Mouse (Mus musculus) forebrain, embryonic 13.5 days (tissue): ENCODE measurements around the gene Ripk1. TPM values are rescaled to one million over a fixed set of nuclear protein-coding genes. Genes with fewer than 3 reads are reported as not detected.
A peak's percentile ranks its signal among the peaks of the same experiment; 100 is the strongest.
"Not testable (repeated sequence)": the region's sequence is repeated elsewhere in the genome, so short reads cannot be mapped to it uniquely, and the experiment has no call there.

Source experiments
- ATAC-seq: fragments of 200-750 bp; cut with Nextera tagmentation; 2 replicates; pipeline ENCODE4 v1.8.0; 2017
- H3K27ac ChIP-seq: fragments of 300-500 bp; sonication (generic); 2 replicates; pipeline ENCODE4 v1.5.1; 2015; ENCODE audit warnings: inconsistent platforms, mild to moderate bottlenecking, moderate library complexity
- H3K27me3 ChIP-seq: fragments of 300-500 bp; sonication (generic); 2 replicates; pipeline ENCODE4 v1.6.1; 2015; ENCODE audit warnings: mild to moderate bottlenecking, inconsistent platforms
- H3K36me3 ChIP-seq: fragments of 300-500 bp; sonication (generic); 2 replicates; pipeline ENCODE4 v1.6.1; 2015; ENCODE audit warnings: mild to moderate bottlenecking, inconsistent platforms; ENCODE audit not compliant: poor library complexity, severe bottlenecking
- H3K4me1 ChIP-seq: fragments of 300-500 bp; sonication (generic); 2 replicates; pipeline ENCODE4 v1.6.1; 2015; ENCODE audit warnings: inconsistent platforms
- H3K4me2 ChIP-seq: fragments of 300-500 bp; sonication (generic); 2 replicates; pipeline ENCODE4 v1.6.1; 2015; ENCODE audit warnings: inconsistent platforms, mild to moderate bottlenecking, moderate library complexity
- H3K4me3 ChIP-seq: fragments of 300-500 bp; sonication (generic); 2 replicates; pipeline ENCODE4 v1.5.1; 2015; ENCODE audit warnings: mild to moderate bottlenecking, inconsistent platforms
- H3K9ac ChIP-seq: fragments of 300-500 bp; sonication (generic); 2 replicates; pipeline ENCODE4 v1.6.1; 2015; ENCODE audit warnings: mild to moderate bottlenecking, inconsistent platforms
- H3K9me3 ChIP-seq: fragments of 300-500 bp; sonication (generic); replicated peaks from 2 replicates; pipeline ENCODE4 v1.6.1; 2016; ENCODE audit warnings: inconsistent platforms
- WGBS: fragments of 180-500 bp; shearing (Covaris S2); methylation state at CpG from one replicate; pipeline ENCODE4 v1.1.7; 2015; 5-methylcytosine and 5-hydroxymethylcytosine counted together
- polyA plus RNA-seq: library from polyadenylated mRNA; unstranded; fragments of >200 nt; fragmentation: Nextera tagmentation; extraction: Ambion mirVana; gene quantifications from 2 replicates; pipeline ENCODE4 v1.2.1, GENCODE M21; 2015

The Ripk1 gene
- polyA plus RNA-seq, 1 experiment from 2014 or later: 5.8 TPM

- WGBS: 43% methylated on average over 1 of the region's 1 CpGs
Measured at GRCm38 (mm10) chr13:34066351-34066750, 64.2 kb downstream of the Ripk1 start.

GRCm38 (mm10) chr13:34070296-34070695, 68.1 kb downstream of the Ripk1 start:
- Histone ChIP-seq H3K4me2 (no peak overlapping the region), H3K9me3 (no peaks in the 10 kb centered on the region), H3K36me3 (peaks cover 25% of the 10 kb centered on the region), H3K27ac (no peak overlapping the region), H3K4me1 (peaks cover 7% of the 10 kb centered on the region; the same call in 1 of the 2 replicates), H3K4me3 (no peak overlapping the region), H3K9ac (no peak overlapping the region), H3K27me3 (no peaks in the 10 kb centered on the region)
- ATAC-seq: no peak
- 83% methylated on average over 4 of the region's 4 CpGs for WGBS

More at GRCm38 (mm10) chr13:34066351-34066750, 64.2 kb downstream of the Ripk1 start:
- no peak for ATAC-seq
- Histone ChIP-seq H3K4me2 (no peak overlapping the region), H3K27me3 (no peaks in the 10 kb centered on the region), H3K36me3 (peaks cover 26% of the 10 kb centered on the region), H3K27ac (no peak overlapping the region), H3K4me3 (no peak overlapping the region), H3K4me1 (no peaks in the 10 kb centered on the region), H3K9ac (no peak overlapping the region), H3K9me3 (no peaks in the 10 kb centered on the region)

- no peaks in the 10 kb centered on the region for H3K27me3 ChIP-seq
- peaks cover 33% of the 10 kb centered on the region for H3K36me3 ChIP-seq
- H3K27ac ChIP-seq: no peak overlapping the region
- no peaks in the 10 kb centered on the region for H3K9me3 ChIP-seq
- no peak for ATAC-seq
- H3K4me1 ChIP-seq: peaks cover 21% of the 10 kb centered on the region
- no peak overlapping the region for H3K4me3 ChIP-seq
- H3K9ac ChIP-seq: no peak overlapping the region
- WGBS: 81% methylated on average over 6 of the region's 6 CpGs
- no peak overlapping the region for H3K4me2 ChIP-seq
Measured at GRCm38 (mm10) chr13:34071836-34072235, 69.7 kb downstream of the Ripk1 start.

GRCm38 (mm10) chr13:34072847-34073246, 70.7 kb downstream of the Ripk1 start:
- no peaks in the 10 kb centered on the region for H3K27me3 ChIP-seq
- no peak overlapping the region for H3K9ac ChIP-seq
- peaks cover 28% of the 10 kb centered on the region for H3K4me1 ChIP-seq
- no peak for ATAC-seq
- no peak overlapping the region for H3K27ac ChIP-seq
- WGBS: 63% methylated on average over 3 of the region's 3 CpGs
- H3K36me3 ChIP-seq: peaks cover 33% of the 10 kb centered on the region
- H3K4me2 ChIP-seq: no peak overlapping the region
- no peak overlapping the region for H3K4me3 ChIP-seq
- H3K9me3 ChIP-seq: no peaks in the 10 kb centered on the region

GRCm38 (mm10) chr13:34074441-34074840, 72.3 kb downstream of the Ripk1 start:
- WGBS: 97% methylated on average over 11 of the region's 17 CpGs

GRCm38 (mm10) chr13:34075893-34076292, 73.7 kb downstream of the Ripk1 start:
- H3K9me3 ChIP-seq, H3K27me3 ChIP-seq, ATAC-seq, H3K27ac ChIP-seq: not testable (repeated sequence)
- WGBS: 85% methylated on average over 6 of the region's 6 CpGs
- Histone ChIP-seq H3K4me1 (peaks cover 34% of the 10 kb centered on the region), H3K36me3 (peaks cover 21% of the 10 kb centered on the region), H3K4me2 (peak overlapping the region; percentile 82), H3K9ac (peak overlapping the region; percentile 40; the same call in 1 of the 2 replicates), H3K4me3 (peak overlapping the region; percentile 78)

More at GRCm38 (mm10) chr13:34074441-34074840, 72.3 kb downstream of the Ripk1 start:
- ATAC-seq, H3K9ac ChIP-seq, H3K4me2 ChIP-seq, H3K27ac ChIP-seq, H3K4me3 ChIP-seq, H3K27me3 ChIP-seq, H3K9me3 ChIP-seq: not testable (repeated sequence)
- peaks cover 34% of the 10 kb centered on the region for H3K4me1 ChIP-seq
- peaks cover 28% of the 10 kb centered on the region for H3K36me3 ChIP-seq

GRCm38 (mm10) chr13:34076561-34077491, 74.7 kb downstream of the Ripk1 start:
- Histone ChIP-seq H3K36me3 (peaks cover 21% of the 10 kb centered on the region), H3K4me3 (peak overlapping the region; percentile 78), H3K9me3 (no peaks in the 10 kb centered on the region), H3K4me2 (peak overlapping the region; percentile 82), H3K4me1 (peaks cover 34% of the 10 kb centered on the region), H3K27ac (peak overlapping the region; percentile 84), H3K27me3 (no peaks in the 10 kb centered on the region), H3K9ac (peak overlapping the region; percentile 92)
- WGBS: 57% methylated on average over 20 of the region's 20 CpGs
- ATAC-seq: peak; percentile 55

- peak within 1 kb of the TSS; percentile 78 for H3K4me3 ChIP-seq
- peak within 1 kb of the TSS; percentile 84 for H3K27ac ChIP-seq
- H3K4me2 ChIP-seq: peak within 1 kb of the TSS; percentile 82
- peaks cover 21% of the 10 kb centered on the region for H3K36me3 ChIP-seq
- H3K27me3 ChIP-seq: no peaks in the 10 kb centered on the region
- no peaks in the 10 kb centered on the region for H3K9me3 ChIP-seq
- H3K9ac ChIP-seq: peak within 1 kb of the TSS; percentile 92
- H3K4me1 ChIP-seq: peaks cover 34% of the 10 kb centered on the region
- under 1% methylated on average over 45 of the region's 45 CpGs for WGBS
- ATAC-seq: peak; percentile 91
Measured at GRCm38 (mm10) chr13:34077492-34078271, 75.5 kb downstream of the Ripk1 start, which contains the start of gene Tubb2a. Gene Tubb2a, minus strand, starts transcription at chr13:34078007.

GRCm38 (mm10) chr13:34078500-34079280, 76.5 kb downstream of the Ripk1 start:
- H3K9me3 ChIP-seq: no peaks in the 10 kb centered on the region
- peaks cover 32% of the 10 kb centered on the region for H3K4me1 ChIP-seq
- peaks cover 17% of the 10 kb centered on the region for H3K36me3 ChIP-seq
- peak overlapping the region; percentile 92 for H3K9ac ChIP-seq
- 45% methylated on average over 16 of the region's 16 CpGs for WGBS
- peak overlapping the region; percentile 78 for H3K4me3 ChIP-seq
- ATAC-seq: no peak
- no peak overlapping the region; the same call in 1 of the 2 replicates for H3K27ac ChIP-seq
- H3K27me3 ChIP-seq: no peaks in the 10 kb centered on the region
- H3K4me2 ChIP-seq: peak overlapping the region; percentile 82

- Histone ChIP-seq H3K4me2 (no peak overlapping the region), H3K4me3 (no peak overlapping the region), H3K9ac (no peak overlapping the region), H3K36me3 (peaks cover 11% of the 10 kb centered on the region), H3K9me3 (no peaks in the 10 kb centered on the region), H3K4me1 (peaks cover 32% of the 10 kb centered on the region), H3K27ac (no peak overlapping the region), H3K27me3 (no peaks in the 10 kb centered on the region)
- WGBS: 92% methylated on average over 3 of the region's 3 CpGs
- ATAC-seq: no peak
Measured at GRCm38 (mm10) chr13:34079801-34080200, 77.6 kb downstream of the Ripk1 start.

GRCm38 (mm10) chr13:34081926-34082325, 79.8 kb downstream of the Ripk1 start:
- H3K27ac ChIP-seq: no peak overlapping the region
- 65% methylated on average over 4 of the region's 4 CpGs for WGBS

More at GRCm38 (mm10) chr13:34081926-34082325, 79.8 kb downstream of the Ripk1 start:
- peaks cover 18% of the 10 kb centered on the region for H3K4me1 ChIP-seq
- no peak for ATAC-seq
- H3K9ac ChIP-seq: no peak overlapping the region
- H3K4me3 ChIP-seq: no peak overlapping the region
- no peak overlapping the region for H3K4me2 ChIP-seq
- no peaks in the 10 kb centered on the region for H3K27me3 ChIP-seq
- H3K36me3 ChIP-seq: no peaks in the 10 kb centered on the region
- no peaks in the 10 kb centered on the region for H3K9me3 ChIP-seq
